Mouse (Mus musculus): ENCODE measurements at regions not wholly inside any gene's neighbourhood (a gene's known extent, or its start where the extent isn't known, plus 50 kb on each side); places are given as distances from the start of the nearest gene placed in this dataset.

DNA sequence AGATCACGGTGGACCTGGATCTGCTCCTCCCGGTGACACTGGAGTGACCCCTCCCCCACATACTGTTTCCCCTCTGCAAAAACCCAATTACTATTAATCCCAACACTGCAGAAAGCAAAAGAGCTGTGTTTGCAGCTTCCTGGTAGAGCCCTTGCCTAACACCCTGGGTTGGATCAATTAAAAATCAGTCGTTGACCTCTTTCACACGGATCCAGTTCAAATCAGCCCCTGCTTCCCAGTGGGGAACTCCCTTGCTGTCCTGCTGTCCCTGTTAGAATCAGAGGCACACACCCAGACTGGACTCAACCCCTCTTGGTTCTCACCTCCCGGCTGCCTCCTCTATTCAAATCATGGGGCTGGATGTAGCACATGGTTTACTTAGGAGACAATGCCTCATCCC lies 126.6 kb downstream of the Syk start:
- TF ChIP-seq CTCF (IDR thresholded peaks at IDR 0.05; ENCODE audit: extremely low read depth, insufficient read depth, low read length) (no peak), POLR2A (IDR thresholded peaks at IDR 0.05; ENCODE audit: extremely low read depth, insufficient read depth, low read length) (no peak)
